Mouse (Mus musculus) CH12.LX (cell line): Measurements from ENCODE around the gene Rock2. TPM values are rescaled to one million over a fixed set of nuclear protein-coding genes. Genes with fewer than 3 reads are reported as not detected.

Experiments used
- DNase-seq: peaks from one replicate; pipeline ENCODE4 v3.0.0-alpha.2; 2013; ENCODE audit errors: extremely low read depth
- H3K27ac ChIP-seq: 2 replicates; pipeline ENCODE4 v1.5.1; 2012; ENCODE audit warnings: low read depth, mild to moderate bottlenecking, control low read depth, moderate library complexity; ENCODE audit not compliant: insufficient read depth
- H3K27me3 ChIP-seq: replicated peaks from 2 replicates; pipeline ENCODE3; 2012; ENCODE audit warnings: inconsistent platforms
- H3K36me3 ChIP-seq, 2 experiments: replicated peaks in 1 of 2; 2 replicates each; pipeline versions ENCODE3 to v1.6.1; 2012; ENCODE audit warnings: inconsistent platforms in 1 of 2, low read length in 1 of 2, mild to moderate bottlenecking in 1 of 2, mixed read lengths in 1 of 2, moderate library complexity in 1 of 2; ENCODE audit not compliant: control insufficient read depth in 1 of 2, insufficient read depth in 1 of 2
- H3K4me1 ChIP-seq, 2 experiments: 2 replicates each; pipeline ENCODE4 v1.6.1; 2012; ENCODE audit warnings: inconsistent platforms in 1 of 2, moderate library complexity in 1 of 2; ENCODE audit not compliant: insufficient read depth in 2 of 2, control insufficient read depth in 1 of 2
- H3K4me2 ChIP-seq: 2 replicates; pipeline ENCODE4 v1.6.1; 2012; ENCODE audit warnings: low read depth, mild to moderate bottlenecking, control low read depth; ENCODE audit not compliant: poor library complexity, insufficient read depth, severe bottlenecking
- H3K4me3 ChIP-seq, 3 experiments: fragments of 150-350 bp in 1 of 3; sonication (generic) in 1 of 3; replicated peaks in 1 of 3; 2 replicates each; pipeline versions ENCODE3 to v1.5.1; 2011 to 2012; ENCODE audit warnings: low read depth in 2 of 3, low read length in 2 of 3, mild to moderate bottlenecking in 2 of 3, moderate library complexity in 2 of 3, control low read depth in 1 of 3, improper control_type of control experiment in 1 of 3, inconsistent platforms in 1 of 3, mixed read lengths in 1 of 3; ENCODE audit not compliant: poor library complexity in 1 of 3
- H3K79me2 ChIP-seq: replicated peaks from 2 replicates; pipeline ENCODE4 v1.6.1; 2012; ENCODE audit warnings: mild to moderate bottlenecking, moderate library complexity; ENCODE audit not compliant: control insufficient read depth, poor library complexity, insufficient read depth, severe bottlenecking; ENCODE audit errors: extremely low read depth
- H3K9ac ChIP-seq: 2 replicates; pipeline ENCODE4 v1.6.1; 2012; ENCODE audit warnings: low read depth, mild to moderate bottlenecking, control low read depth, moderate library complexity; ENCODE audit not compliant: insufficient read depth
- H3K9me3 ChIP-seq: replicated peaks from 2 replicates; pipeline ENCODE3; 2012; ENCODE audit warnings: low read length, inconsistent platforms, mixed read lengths
- BHLHE40 ChIP-seq: IDR thresholded peaks from 2 replicates; pipeline ENCODE4 v1.6.1; 2011; ENCODE audit warnings: mild to moderate bottlenecking, low read depth, low read length, improper control_type of control experiment
- CHD1 ChIP-seq: IDR thresholded peaks from 2 replicates; pipeline ENCODE4 v1.6.1; 2012; ENCODE audit warnings: low read depth, low read length, improper control_type of control experiment, inconsistent platforms
- CHD2 ChIP-seq: IDR thresholded peaks from 2 replicates; pipeline ENCODE4 v1.6.1; 2011; ENCODE audit warnings: low read length, improper control_type of control experiment
- CTCF ChIP-seq, 2 experiments: IDR thresholded peaks in 1 of 2; conservative IDR thresholded peaks in 1 of 2; 2 replicates each; pipeline ENCODE4 v1.5.1; 2011 to 2012; ENCODE audit warnings: low read depth in 2 of 2, low read length in 2 of 2, improper control_type of control experiment in 1 of 2, inconsistent platforms in 1 of 2, mild to moderate bottlenecking in 1 of 2, moderate library complexity in 1 of 2
- E2F4 ChIP-seq: IDR thresholded peaks from 2 replicates; pipeline ENCODE4 v1.6.1; 2011; ENCODE audit warnings: low read depth, low read length, improper control_type of control experiment; ENCODE audit not compliant: insufficient replicate concordance
- ELF1 ChIP-seq: IDR thresholded peaks from 2 replicates; pipeline ENCODE4 v1.6.1; 2014; ENCODE audit warnings: low read depth, mild to moderate bottlenecking, inconsistent platforms, low read length, improper control_type of control experiment
- EP300 ChIP-seq: IDR thresholded peaks from 2 replicates; pipeline ENCODE4 v1.6.1; 2011; ENCODE audit warnings: low read length, improper control_type of control experiment
- GABPA ChIP-seq: IDR thresholded peaks from 2 replicates; pipeline ENCODE4 v1.6.1; 2012; ENCODE audit warnings: low read depth, low read length, improper control_type of control experiment, inconsistent platforms; ENCODE audit not compliant: insufficient replicate concordance
- JUN ChIP-seq: IDR thresholded peaks from 2 replicates; pipeline ENCODE4 v1.6.1; 2011; ENCODE audit warnings: low read depth, mild to moderate bottlenecking, low read length, improper control_type of control experiment, moderate library complexity; ENCODE audit not compliant: insufficient read depth
- JUND ChIP-seq: conservative IDR thresholded peaks from 2 replicates; pipeline ENCODE4 v1.6.1; 2011; ENCODE audit warnings: low read depth, low read length, improper control_type of control experiment
- MAX ChIP-seq: IDR thresholded peaks from 2 replicates; pipeline ENCODE4 v1.6.1; 2011; ENCODE audit warnings: low read length, improper control_type of control experiment
- MAZ ChIP-seq: IDR thresholded peaks from 2 replicates; pipeline ENCODE4 v1.6.1; 2012; ENCODE audit warnings: low read depth, mild to moderate bottlenecking, inconsistent platforms, low read length, improper control_type of control experiment, moderate library complexity
- MEF2A ChIP-seq: IDR thresholded peaks from 2 replicates; pipeline ENCODE4 v1.6.1; 2014; ENCODE audit warnings: low read depth, mild to moderate bottlenecking, inconsistent platforms, low read length, improper control_type of control experiment, borderline replicate concordance
- MXI1 ChIP-seq: IDR thresholded peaks from 2 replicates; pipeline ENCODE4 v1.6.1; 2011; ENCODE audit warnings: mild to moderate bottlenecking, low read depth, low read length, improper control_type of control experiment
- MYC ChIP-seq: IDR thresholded peaks from 2 replicates; pipeline ENCODE4 v1.6.1; 2011; ENCODE audit warnings: low read depth, mild to moderate bottlenecking, improper control_type of control experiment, low read length
- NRF1 ChIP-seq: IDR thresholded peaks from 2 replicates; pipeline ENCODE4 v1.6.1; 2014; ENCODE audit warnings: low read depth, mild to moderate bottlenecking, inconsistent platforms, low read length, improper control_type of control experiment, moderate library complexity
- RAD21 ChIP-seq: IDR thresholded peaks from 2 replicates; pipeline ENCODE4 v1.6.1; 2011; ENCODE audit warnings: low read depth, mild to moderate bottlenecking, low read length, improper control_type of control experiment, moderate library complexity
- RCOR1 ChIP-seq: conservative IDR thresholded peaks from 2 replicates; pipeline ENCODE4 v1.6.1; 2012; ENCODE audit warnings: low read depth, mild to moderate bottlenecking, inconsistent platforms, low read length, improper control_type of control experiment
- SMC3 ChIP-seq: IDR thresholded peaks from 2 replicates; pipeline ENCODE4 v1.6.1; 2011; ENCODE audit warnings: low read depth, low read length, improper control_type of control experiment
- TBP ChIP-seq: conservative IDR thresholded peaks from 2 replicates; pipeline ENCODE4 v1.6.1; 2011; ENCODE audit warnings: low read depth, low read length, improper control_type of control experiment
- TCF12 ChIP-seq: IDR thresholded peaks from 2 replicates; pipeline ENCODE4 v1.6.1; 2014; ENCODE audit warnings: low read depth, mild to moderate bottlenecking, inconsistent platforms, low read length, improper control_type of control experiment
- UBTF ChIP-seq: IDR thresholded peaks from 2 replicates; pipeline ENCODE4 v1.6.1; 2012; ENCODE audit warnings: low read depth, mild to moderate bottlenecking, inconsistent platforms, low read length, improper control_type of control experiment, moderate library complexity
- USF1 ChIP-seq: IDR thresholded peaks from 2 replicates; pipeline ENCODE4 v1.6.1; 2014; ENCODE audit warnings: low read depth, mild to moderate bottlenecking, inconsistent platforms, low read length, improper control_type of control experiment
- ZC3H11A ChIP-seq: IDR thresholded peaks from 2 replicates; pipeline ENCODE4 v1.6.1; 2012; ENCODE audit warnings: low read depth, mild to moderate bottlenecking, inconsistent platforms, low read length, improper control_type of control experiment
- ZKSCAN1 ChIP-seq: IDR thresholded peaks from 2 replicates; pipeline ENCODE4 v1.6.1; 2012; ENCODE audit warnings: low read depth, inconsistent platforms, low read length, improper control_type of control experiment, borderline replicate concordance
- ZMIZ1 ChIP-seq: IDR thresholded peaks from 2 replicates; pipeline ENCODE4 v1.6.1; 2012; ENCODE audit warnings: low read depth, mild to moderate bottlenecking, inconsistent platforms, low read length, improper control_type of control experiment
- dilution Hi-C: fragments of 300-500 bp; cut with MboI; formaldehyde crosslinking; loops from 2 replicates; pipeline ENCODE4 v1.14.3; 2020; ENCODE audit warnings: low sequenced_read_pairs; ENCODE audit not compliant: extremely low pct_unique_long_range_greater_than_20kb, extremely low pct_ligation_motif_present
- in situ Hi-C: fragments of 300-500 bp; cut with MboI; formaldehyde crosslinking; loops from 3 replicates; pipeline ENCODE4 v1.14.3; 2019; ENCODE audit warnings: low sequenced_read_pairs, low pct_ligation_motif_present, low pct_unique_long_range_greater_than_20kb, mixed read lengths
- polyA plus RNA-seq: library from polyadenylated mRNA; unstranded; fragments of >175 nt; gene quantifications from 2 replicates; pipeline ENCODE4 v1.2.1, GENCODE M21; 2012; ENCODE audit warnings: low read depth; ENCODE audit not compliant: insufficient read length
- total RNA-seq, 2 experiments: library from RNA; depleted of rRNA; stranded (reverse); fragments of 300-350 nt in 1 of 2; fragments of >200 nt in 1 of 2; gene quantifications; 2 replicates each; pipeline ENCODE4 v1.2.3; 2012 to 2014

The Rock2 gene
- total and polyA plus RNA-seq, 3 experiments: 39.1 to 49.9 (median 40.3) TPM

DNA sequence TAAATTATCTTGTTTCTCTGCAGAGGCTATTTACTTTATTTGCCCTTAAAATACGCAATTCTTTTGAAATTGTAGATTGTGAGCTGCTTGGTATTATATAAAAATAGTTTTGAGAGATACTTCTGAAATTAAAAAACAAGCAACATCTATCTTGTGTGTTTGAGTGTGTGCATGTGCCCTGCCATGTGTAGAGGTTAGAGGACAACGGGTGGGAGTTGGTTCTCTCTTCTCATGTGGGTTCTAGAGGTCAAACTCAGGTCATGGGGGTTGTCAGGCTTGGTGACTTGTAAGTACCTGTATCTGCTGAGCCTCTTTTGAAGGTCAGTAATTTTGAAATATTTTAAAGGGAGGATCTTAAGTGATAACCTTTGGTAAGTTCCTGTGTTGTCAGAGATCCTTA is 3.5 kb downstream of the Rock2 start:
- Histone ChIP-seq H3K27me3 (no peaks in the 10 kb centered on the region), H3K4me1 (peaks cover 0 to 40% of the 10 kb centered on the region in 2 experiments; a peak in 2 of 4 replicates), H3K9me3 (no peaks in the 10 kb centered on the region), H3K4me2 (peak overlapping the region; percentile 94), H3K36me3 (no peaks in the 10 kb centered on the region), H3K9ac (no peak overlapping the region; the same call in 1 of the 2 replicates), H3K79me2 (peaks cover 61% of the 10 kb centered on the region), H3K27ac (no peak overlapping the region), H3K4me3 (peak overlapping the region in 2 of 3 experiments; percentile 82 to 100)
- dilution Hi-C loops: no loop called here
- in situ Hi-C loops: no loop called here
- 0 out of 2 replicates have a peak, but pooled peaks have one; percentile 13 for TF ChIP-seq EP300
- no peak for TF ChIP-seq ZKSCAN1
- peak; percentile 36; the same call in 1 of the 2 replicates for TF ChIP-seq MAX
- TF ChIP-seq GABPA: no peak
- TF ChIP-seq TBP: no peak
- TF ChIP-seq BHLHE40: 0 out of 2 replicates have a peak, but pooled peaks have one; percentile 4
- no peak for TF ChIP-seq SMC3
- TF ChIP-seq UBTF: no peak
- TF ChIP-seq MXI1: peak; percentile 77; the same call in 1 of the 2 replicates
- TF ChIP-seq MYC: 0 out of 2 replicates have a peak, but pooled peaks have one; percentile 55
- TF ChIP-seq MAZ: no peak
- TF ChIP-seq NRF1: no peak
- no peak for TF ChIP-seq TCF12
- no peak for DNase-seq

DNA sequence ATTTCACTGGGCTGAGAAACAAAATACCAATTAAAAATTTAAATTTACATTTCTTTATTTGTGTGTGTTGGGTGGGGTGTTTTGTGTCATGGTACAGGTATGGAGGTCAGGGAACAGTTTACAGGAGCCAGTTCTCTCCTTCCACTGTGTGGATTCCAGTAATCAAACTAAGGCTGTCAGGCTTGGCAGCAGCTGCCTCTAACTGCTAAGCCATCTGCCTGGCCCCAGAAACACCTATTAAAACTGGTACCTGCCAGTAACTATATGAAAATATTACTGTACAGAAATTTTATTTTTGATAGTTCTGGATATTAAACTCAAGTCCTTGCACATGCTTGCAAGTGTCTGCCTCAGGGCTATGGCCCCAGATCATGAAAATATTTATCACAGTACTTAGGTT is 4.1 kb downstream of the Rock2 start:
- TF ChIP-seq CHD2 (no peak), GABPA (no peak), ZC3H11A (no peak), JUND (no peak), UBTF (no peak), RAD21 (no peak), ZMIZ1 (no peak), BHLHE40 (no peak), USF1 (no peak), JUN (no peak), E2F4 (no peak), CTCF (conservative IDR thresholded peaks at IDR 0.05 in 1 of 2, IDR thresholded peaks at IDR 0.05 in 1 of 2; ENCODE audit: low read depth in 2 of 2, low read length in 2 of 2) (no peak), NRF1 (no peak), RCOR1 (no peak), SMC3 (no peak), MYC (no peak), EP300 (no peak), ELF1 (no peak), CHD1 (no peak), MEF2A (no peak)
- peaks cover 66% of the 10 kb centered on the region for H3K79me2 ChIP-seq
- H3K27me3 ChIP-seq: no peaks in the 10 kb centered on the region
- H3K27ac ChIP-seq: no peak overlapping the region
- dilution Hi-C loops: no loop called here
- H3K36me3 ChIP-seq: peaks cover 0 to under 1% of the 10 kb centered on the region in 2 experiments
- DNase-seq: no peak
- H3K9ac ChIP-seq: peak overlapping the region; percentile 14
- in situ Hi-C loops: no loop called here
- H3K4me2 ChIP-seq: peak overlapping the region; percentile 64
- no peaks in the 10 kb centered on the region for H3K9me3 ChIP-seq
- peaks cover 0 to 41% of the 10 kb centered on the region in 2 experiments; a peak in 2 of 4 replicates for H3K4me1 ChIP-seq
- H3K4me3 ChIP-seq: peak overlapping the region in 1 of 3 experiments; percentile 100
